30 mouse cellular contexts compared by ENCODE assay signal in genomic region chr9:87970586-87970985, GRCm38 (mm10).
"Had no signal": no experiment of that assay in that cellular context is flagged by ENCODE, and none has a peak within 500 bp of the region (broad histone marks: within the 10 kb centered on the region; RNA-seq: fewer than 3 reads in every experiment).

No protein-coding gene starts in this region.

- H3K4me3 ChIP-seq: limb, embryonic 10.5 days; limb, embryonic 12.5 days; limb, embryonic 13.5 days; limb, embryonic 15.5 days; liver, embryonic 12.5 days; liver, embryonic 13.5 days; liver, embryonic 15.5 days; lung, embryonic 15.5 days; megakaryocyte, embryonic 14.5 days; midbrain, embryonic 10.5 days; midbrain, embryonic 12.5 days; midbrain, embryonic 13.5 days; midbrain, embryonic 15.5 days had no signal

- H3K27me3 ChIP-seq: limb, embryonic 15.5 days; liver, embryonic 12.5 days; liver, embryonic 13.5 days; liver, embryonic 15.5 days; lung, embryonic 15.5 days; megakaryocyte, embryonic 14.5 days; midbrain, embryonic 12.5 days; midbrain, embryonic 13.5 days; midbrain, embryonic 15.5 days had no signal

- H3K9ac ChIP-seq: limb, embryonic 12.5 days; limb, embryonic 13.5 days; limb, embryonic 15.5 days; liver, embryonic 12.5 days; liver, embryonic 13.5 days; liver, embryonic 14.5 days; liver, embryonic 15.5 days; liver, postnatal 0 days; lung, embryonic 14.5 days; lung, embryonic 15.5 days; midbrain, embryonic 12.5 days; midbrain, embryonic 13.5 days; midbrain, embryonic 15.5 days had no signal

- H3K27ac ChIP-seq: limb, embryonic 10.5 days; limb, embryonic 12.5 days; limb, embryonic 13.5 days; limb, embryonic 15.5 days; liver, embryonic 12.5 days; liver, embryonic 13.5 days; liver, embryonic 14.5 days; liver, embryonic 15.5 days; lung, embryonic 15.5 days; macrophage; midbrain, embryonic 10.5 days; midbrain, embryonic 12.5 days; midbrain, embryonic 13.5 days; midbrain, embryonic 15.5 days had no signal

- H3K4me1 ChIP-seq: limb, embryonic 12.5 days; limb, embryonic 13.5 days; limb, embryonic 15.5 days; liver, embryonic 12.5 days; liver, embryonic 13.5 days; liver, embryonic 15.5 days; megakaryocyte, embryonic 14.5 days; midbrain, embryonic 10.5 days; midbrain, embryonic 12.5 days; midbrain, embryonic 13.5 days; midbrain, embryonic 15.5 days had no signal

- H3K4me2 ChIP-seq: limb, embryonic 12.5 days; limb, embryonic 13.5 days; limb, embryonic 15.5 days; liver, embryonic 11.5 days; liver, embryonic 12.5 days; liver, embryonic 13.5 days; liver, embryonic 15.5 days; lung, embryonic 14.5 days; lung, embryonic 15.5 days; midbrain, embryonic 11.5 days; midbrain, embryonic 12.5 days; midbrain, embryonic 13.5 days; midbrain, embryonic 15.5 days had no signal

- ATAC-seq: liver, embryonic 12.5 days; liver, postnatal 0 days; lung, postnatal 0 days; midbrain, embryonic 13.5 days; midbrain, embryonic 15.5 days; midbrain, embryonic 16.5 days had no signal

- DNase-seq: left cerebral cortex, postnatal 4 days; liver; liver, embryonic 13.5 days; liver, postnatal 0 days; lung, adult 18-20 months; lung, adult 2 months; lung, embryonic 14.5 days; lung, postnatal 10 days; lung, postnatal 14 days; lung, postnatal 36 days; lung, postnatal 4 days; midbrain, embryonic 14.5 days had no signal

- H3K36me3 ChIP-seq: limb, embryonic 10.5 days; limb, embryonic 12.5 days; limb, embryonic 13.5 days; limb, embryonic 15.5 days; liver, embryonic 12.5 days; liver, embryonic 13.5 days; liver, embryonic 15.5 days; lung, embryonic 15.5 days; midbrain, embryonic 10.5 days; midbrain, embryonic 12.5 days; midbrain, embryonic 13.5 days; midbrain, embryonic 15.5 days had no signal

- H3K9me3 ChIP-seq: limb, embryonic 10.5 days; limb, embryonic 12.5 days; limb, embryonic 13.5 days; limb, embryonic 15.5 days; liver, embryonic 12.5 days; liver, embryonic 13.5 days; liver, embryonic 15.5 days; lung, embryonic 15.5 days; midbrain, embryonic 10.5 days; midbrain, embryonic 12.5 days; midbrain, embryonic 13.5 days; midbrain, embryonic 15.5 days had no signal
